Mouse (Mus musculus): Measurements from ENCODE around the gene Ipo11.

GRCm38 (mm10) chr13:106893196-106893595, 43.6 kb downstream of the Ipo11 start:
- TF ChIP-seq CTCF (IDR thresholded peaks at IDR 0.05; ENCODE audit: low read depth) (no peak), EP300 (IDR thresholded peaks at IDR 0.05; ENCODE audit: low read depth) (no peak)
